Mouse (Mus musculus): Measurements from ENCODE around the gene Pstpip1. TPM values are rescaled to one million over a fixed set of nuclear protein-coding genes. Genes with fewer than 3 reads are reported as not detected.

The Pstpip1 gene
- polyA plus RNA-seq, 1 experiment: 14.5 TPM

- 47% methylated on average over 2 of the region's 2 CpGs for WGBS
- TF ChIP-seq CTCF (IDR thresholded peaks at IDR 0.05; ENCODE audit: insufficient read depth, low read length) (no peak), POLR2A (IDR thresholded peaks at IDR 0.05; ENCODE audit: borderline replicate concordance, extremely low read depth, low read depth, low read length) (no peak)
- H3K4me1 ChIP-seq (ENCODE audit: control insufficient read depth, insufficient read depth, low read length): peaks cover 5% of the 10 kb centered on the region; the same call in 1 of the 2 replicates
- H3K4me3 ChIP-seq (replicated peaks; ENCODE audit: extremely low read depth, low read depth, low read length): no peak overlapping the region
- no peak for DNase-seq
Measured at GRCm38 (mm10) chr9:56072861-56073260, 16.9 kb upstream of the Pstpip1 start.

GRCm38 (mm10) chr9:56074863-56075262 lies 14.9 kb upstream of the Pstpip1 start:
- TF ChIP-seq POLR2A (IDR thresholded peaks at IDR 0.05; ENCODE audit: borderline replicate concordance, extremely low read depth, low read depth, low read length) (no peak), CTCF (IDR thresholded peaks at IDR 0.05; ENCODE audit: insufficient read depth, low read length) (no peak)
- WGBS: 75% methylated on average over 12 of the region's 12 CpGs
- no peak for DNase-seq
- Histone ChIP-seq H3K4me1 (ENCODE audit: control insufficient read depth, insufficient read depth, low read length) (peaks cover 5% of the 10 kb centered on the region; the same call in 1 of the 2 replicates), H3K4me3 (replicated peaks; ENCODE audit: extremely low read depth, low read depth, low read length) (no peak overlapping the region)

GRCm38 (mm10) chr9:56075264-56075663 lies 14.5 kb upstream of the Pstpip1 start:
- WGBS: 7% methylated on average over 4 of the region's 4 CpGs
- no peak overlapping the region for H3K4me3 ChIP-seq (replicated peaks; ENCODE audit: extremely low read depth, low read depth, low read length)
- no peak for TF ChIP-seq POLR2A (IDR thresholded peaks at IDR 0.05; ENCODE audit: borderline replicate concordance, extremely low read depth, low read depth, low read length)
- peak; percentile 67 for TF ChIP-seq CTCF (IDR thresholded peaks at IDR 0.05; ENCODE audit: insufficient read depth, low read length)
- peaks cover 5% of the 10 kb centered on the region; the same call in 1 of the 2 replicates for H3K4me1 ChIP-seq (ENCODE audit: control insufficient read depth, insufficient read depth, low read length)
- DNase-seq: peak; percentile 46

GRCm38 (mm10) chr9:56075901-56076620 lies 13.7 kb upstream of the Pstpip1 start:
- WGBS: 32% methylated on average over 7 of the region's 7 CpGs
- no peak for TF ChIP-seq POLR2A (IDR thresholded peaks at IDR 0.05; ENCODE audit: borderline replicate concordance, extremely low read depth, low read depth, low read length)
- TF ChIP-seq CTCF (IDR thresholded peaks at IDR 0.05; ENCODE audit: insufficient read depth, low read length): no peak

GRCm38 (mm10) chr9:56079587-56079986 lies 10.2 kb upstream of the Pstpip1 start:
- WGBS: 71% methylated on average over 5 of the region's 5 CpGs
- no peak overlapping the region for H3K4me3 ChIP-seq (replicated peaks; ENCODE audit: extremely low read depth, low read depth, low read length)
- TF ChIP-seq CTCF (IDR thresholded peaks at IDR 0.05; ENCODE audit: insufficient read depth, low read length): no peak
- no peak for TF ChIP-seq POLR2A (IDR thresholded peaks at IDR 0.05; ENCODE audit: borderline replicate concordance, extremely low read depth, low read depth, low read length)
- H3K4me1 ChIP-seq (ENCODE audit: control insufficient read depth, insufficient read depth, low read length): peaks cover 5% of the 10 kb centered on the region; the same call in 1 of the 2 replicates
- no peak for DNase-seq

More at GRCm38 (mm10) chr9:56075901-56076620, 13.7 kb upstream of the Pstpip1 start:
- DNase-seq: no peak
- Histone ChIP-seq H3K4me3 (replicated peaks; ENCODE audit: extremely low read depth, low read depth, low read length) (no peak overlapping the region), H3K4me1 (ENCODE audit: control insufficient read depth, insufficient read depth, low read length) (peaks cover 5% of the 10 kb centered on the region; the same call in 1 of the 2 replicates)

- H3K4me3 ChIP-seq (replicated peaks; ENCODE audit: extremely low read depth, low read depth, low read length): no peak overlapping the region
- no peak for DNase-seq
- 81% methylated on average over 5 of the region's 5 CpGs for WGBS
- TF ChIP-seq CTCF (IDR thresholded peaks at IDR 0.05; ENCODE audit: insufficient read depth, low read length): no peak
- TF ChIP-seq POLR2A (IDR thresholded peaks at IDR 0.05; ENCODE audit: borderline replicate concordance, extremely low read depth, low read depth, low read length): no peak
- H3K4me1 ChIP-seq (ENCODE audit: control insufficient read depth, insufficient read depth, low read length): no peaks in the 10 kb centered on the region
Measured at GRCm38 (mm10) chr9:56086524-56086923, 3.2 kb upstream of the Pstpip1 start.

GRCm38 (mm10) chr9:56090546-56091225 lies 924 bp downstream of the Pstpip1 start:
- 60% methylated on average over 5 of the region's 5 CpGs for WGBS
- TF ChIP-seq CTCF (IDR thresholded peaks at IDR 0.05; ENCODE audit: insufficient read depth, low read length) (no peak), POLR2A (IDR thresholded peaks at IDR 0.05; ENCODE audit: borderline replicate concordance, extremely low read depth, low read depth, low read length) (no peak)
- H3K4me1 ChIP-seq (ENCODE audit: control insufficient read depth, insufficient read depth, low read length): no peaks in the 10 kb centered on the region
- no peak for DNase-seq
- no peak overlapping the region for H3K4me3 ChIP-seq (replicated peaks; ENCODE audit: extremely low read depth, low read depth, low read length)

- no peak overlapping the region for H3K4me3 ChIP-seq (replicated peaks; ENCODE audit: extremely low read depth, low read depth, low read length)
- TF ChIP-seq POLR2A (IDR thresholded peaks at IDR 0.05; ENCODE audit: borderline replicate concordance, extremely low read depth, low read depth, low read length) (no peak), CTCF (IDR thresholded peaks at IDR 0.05; ENCODE audit: insufficient read depth, low read length) (peak; percentile 25)
- 55% methylated on average over 2 of the region's 2 CpGs for WGBS
- H3K4me1 ChIP-seq (ENCODE audit: control insufficient read depth, insufficient read depth, low read length): no peaks in the 10 kb centered on the region
- no peak for DNase-seq
Measured at GRCm38 (mm10) chr9:56092102-56092501, 2.3 kb downstream of the Pstpip1 start.

GRCm38 (mm10) chr9:56097584-56098298 lies 8.0 kb downstream of the Pstpip1 start:
- 70% methylated on average over 4 of the region's 4 CpGs for WGBS
- TF ChIP-seq POLR2A (IDR thresholded peaks at IDR 0.05; ENCODE audit: borderline replicate concordance, extremely low read depth, low read depth, low read length) (no peak), CTCF (IDR thresholded peaks at IDR 0.05; ENCODE audit: insufficient read depth, low read length) (no peak)

More at GRCm38 (mm10) chr9:56097584-56098298, 8.0 kb downstream of the Pstpip1 start:
- DNase-seq: no peak
- H3K4me3 ChIP-seq (replicated peaks; ENCODE audit: extremely low read depth, low read depth, low read length): no peak overlapping the region
- H3K4me1 ChIP-seq (ENCODE audit: control insufficient read depth, insufficient read depth, low read length): no peaks in the 10 kb centered on the region; the same call in 1 of the 2 replicates
